Mouse (Mus musculus) myocyte (in vitro differentiated cells): Measurements from ENCODE around the gene Oas1a. TPM values are rescaled to one million over a fixed set of nuclear protein-coding genes. Genes with fewer than 3 reads are reported as not detected.
"Not testable (repeated sequence)": the region's sequence is repeated elsewhere in the genome, so short reads cannot be mapped to it uniquely, and the experiment has no call there.

ENCODE experiments used
- H3K27me3 ChIP-seq: one replicate; pipeline ENCODE4 v1.6.1; 2011; ENCODE audit not compliant: control insufficient read depth, insufficient read depth, insufficient read length
- H3K36me3 ChIP-seq: one replicate; pipeline ENCODE4 v1.6.1; 2011; ENCODE audit not compliant: control insufficient read depth, insufficient read depth
- H3K4me2 ChIP-seq: one replicate; pipeline ENCODE4 v1.6.1; 2011; ENCODE audit warnings: low read depth, control low read depth
- H3K4me3 ChIP-seq: one replicate; pipeline ENCODE4 v1.5.1; 2011; ENCODE audit warnings: mild to moderate bottlenecking, control low read depth, moderate library complexity
- H3K79me2 ChIP-seq: one replicate; pipeline ENCODE4 v1.6.1; 2011; ENCODE audit not compliant: control insufficient read depth, insufficient read depth
- H3ac ChIP-seq: one replicate; pipeline ENCODE4 v1.6.1; 2011; ENCODE audit not compliant: control insufficient read depth, insufficient read length
- CEBPB ChIP-seq: IDR thresholded peaks from 2 replicates; pipeline ENCODE4 v1.6.1; 2011; ENCODE audit warnings: mild to moderate bottlenecking, moderate library complexity; ENCODE audit not compliant: poor library complexity, insufficient read depth, severe bottlenecking
- E2F4 ChIP-seq: IDR thresholded peaks from one replicate; pipeline ENCODE4 v1.6.1; 2011; ENCODE audit warnings: mild to moderate bottlenecking, control low read depth, moderate library complexity; ENCODE audit not compliant: insufficient read depth
- MAX ChIP-seq: IDR thresholded peaks from one replicate; pipeline ENCODE4 v1.6.1; 2011; ENCODE audit warnings: low read depth, mild to moderate bottlenecking, control low read depth
- MYOD1 ChIP-seq, 3 experiments: IDR thresholded peaks; one replicate each; pipeline ENCODE4 v1.6.1; 2011; ENCODE audit warnings: control low read depth in 2 of 3, low read depth in 2 of 3, mild to moderate bottlenecking in 2 of 3, moderate library complexity in 1 of 3; ENCODE audit not compliant: insufficient read length in 2 of 3, control insufficient read depth in 1 of 3
- MYOG ChIP-seq, 3 experiments: IDR thresholded peaks; one replicate each; pipeline ENCODE4 v1.6.1; 2011; ENCODE audit warnings: control low read depth in 2 of 3, low read depth in 2 of 3, mild to moderate bottlenecking in 2 of 3; ENCODE audit not compliant: insufficient read length in 2 of 3, control insufficient read depth in 1 of 3, insufficient read depth in 1 of 3
- POLR2A ChIP-seq: IDR thresholded peaks from one replicate; pipeline ENCODE4 v1.6.1; 2011; ENCODE audit warnings: low read depth, mild to moderate bottlenecking, control low read depth, moderate library complexity; ENCODE audit not compliant: insufficient read length
- POLR2AphosphoS2 ChIP-seq: IDR thresholded peaks from one replicate; pipeline ENCODE4 v1.6.1; 2011; ENCODE audit warnings: low read depth, control low read depth; ENCODE audit not compliant: insufficient read length
- REST ChIP-seq: IDR thresholded peaks from one replicate; pipeline ENCODE4 v1.6.1; 2011; ENCODE audit warnings: mild to moderate bottlenecking, control low read depth, moderate library complexity; ENCODE audit not compliant: insufficient read depth, insufficient read length
- SRF ChIP-seq: IDR thresholded peaks from one replicate; pipeline ENCODE4 v1.6.1; 2011; ENCODE audit warnings: low read depth; ENCODE audit not compliant: control insufficient read depth, insufficient read length
- TCF12 ChIP-seq: IDR thresholded peaks from one replicate; pipeline ENCODE4 v1.6.1; 2011; ENCODE audit warnings: mild to moderate bottlenecking, control low read depth; ENCODE audit not compliant: poor library complexity, insufficient read depth, severe bottlenecking
- TCF3 ChIP-seq: IDR thresholded peaks from one replicate; pipeline ENCODE4 v1.6.1; 2011; ENCODE audit warnings: low read depth, control low read depth; ENCODE audit not compliant: insufficient read length
- USF1 ChIP-seq: IDR thresholded peaks from one replicate; pipeline ENCODE4 v1.6.1; 2011; ENCODE audit warnings: low read depth, mild to moderate bottlenecking, control low read depth, moderate library complexity
- polyA plus RNA-seq: library from polyadenylated mRNA; unstranded; fragments of >200 nt; fragmentation: generic; extraction: Trizol; gene quantifications from one replicate; pipeline ENCODE4 v1.2.1, GENCODE M21; 2012; ENCODE audit warnings: missing spikeins

The Oas1a gene
- polyA plus RNA-seq, 1 experiment: 0.06 TPM

DNA sequence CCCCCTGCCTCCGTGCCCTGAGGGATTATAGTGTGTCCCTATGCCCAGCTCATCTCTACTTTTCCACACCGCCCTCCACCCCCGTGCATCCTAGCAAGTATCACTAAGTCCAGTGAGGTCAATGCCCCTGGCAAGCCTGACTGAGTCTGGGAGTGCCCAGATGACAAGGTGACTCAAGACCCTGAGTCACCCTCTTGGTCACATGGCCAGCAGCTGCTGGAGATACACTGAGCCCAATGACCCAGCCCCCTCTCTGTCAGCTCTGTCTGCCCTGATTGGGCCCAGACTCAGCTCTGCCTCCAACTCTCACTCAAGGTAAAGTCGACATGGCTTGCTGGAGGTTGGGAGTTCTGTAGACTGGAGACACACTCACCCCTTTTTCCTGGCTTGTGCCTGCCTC lies 30.5 kb upstream of the Oas1a start:
- no peaks in the 10 kb centered on the region for H3K27me3 ChIP-seq
- no peak overlapping the region for H3K4me3 ChIP-seq
- no peak overlapping the region for H3K4me2 ChIP-seq
- TF ChIP-seq USF1: peak; percentile 55
- no peak for TF ChIP-seq CEBPB
- H3K79me2 ChIP-seq: no peaks in the 10 kb centered on the region
- H3ac ChIP-seq: no peak overlapping the region
- no peaks in the 10 kb centered on the region for H3K36me3 ChIP-seq

DNA sequence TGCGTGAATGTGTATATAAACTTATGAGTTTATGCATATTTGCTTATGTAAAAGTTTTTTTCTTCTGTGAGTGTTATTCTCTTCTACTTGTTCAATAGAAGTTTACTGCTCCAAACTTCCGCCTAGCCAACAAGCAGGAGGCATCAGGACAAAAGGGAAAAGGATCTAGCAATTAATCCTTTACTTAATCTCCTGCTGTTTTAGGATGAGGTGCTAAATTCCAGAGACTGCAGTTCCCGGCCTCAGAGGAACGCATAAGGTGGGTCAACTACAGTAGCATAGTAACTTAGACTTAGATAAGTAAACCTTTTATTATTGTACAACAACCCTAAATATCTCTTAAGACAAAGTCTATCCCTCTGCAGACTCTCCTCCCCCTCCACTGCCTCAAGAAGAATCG lies 26.6 kb upstream of the Oas1a start:
- H3K79me2 ChIP-seq: no peaks in the 10 kb centered on the region
- TF ChIP-seq REST: no peak
- no peak for TF ChIP-seq MYOG (IDR thresholded peaks at IDR 0.05; ENCODE audit: control insufficient read depth in 1 of 3, insufficient read depth in 1 of 3, insufficient read length in 2 of 3, low read depth in 2 of 3)
- no peaks in the 10 kb centered on the region for H3K36me3 ChIP-seq
- H3K27me3 ChIP-seq: no peaks in the 10 kb centered on the region
- no peak overlapping the region for H3K4me2 ChIP-seq
- H3ac ChIP-seq: no peak overlapping the region
- no peak overlapping the region for H3K4me3 ChIP-seq

DNA sequence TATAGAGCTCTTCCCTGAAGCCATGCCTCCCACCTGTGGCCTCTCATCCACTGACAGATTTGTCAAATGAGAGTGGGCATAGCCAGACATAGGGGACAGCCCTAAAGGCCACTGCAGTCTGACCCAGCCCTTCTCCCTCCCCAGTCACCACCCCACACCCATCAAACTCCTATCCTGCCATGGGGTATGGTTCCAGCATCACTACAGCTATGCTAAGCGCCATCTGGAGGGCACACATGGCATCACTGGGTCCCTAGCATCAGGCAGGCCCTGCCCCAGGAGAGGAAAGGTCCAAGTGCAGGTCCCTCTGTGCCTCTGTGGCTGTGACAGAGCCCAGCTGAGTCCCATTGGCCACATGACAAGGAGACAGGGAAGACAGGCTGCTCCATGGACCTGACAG lies 19.7 kb upstream of the Oas1a start:
- Histone ChIP-seq H3K79me2 (no peaks in the 10 kb centered on the region), H3ac (no peak overlapping the region), H3K27me3 (no peaks in the 10 kb centered on the region), H3K4me3 (no peak overlapping the region), H3K4me2 (no peak overlapping the region), H3K36me3 (no peaks in the 10 kb centered on the region)
- TF ChIP-seq TCF3 (no peak), SRF (no peak), CEBPB (no peak), MYOD1 (IDR thresholded peaks at IDR 0.05; ENCODE audit: control insufficient read depth in 1 of 3, insufficient read length in 2 of 3, low read depth in 2 of 3) (no peak), USF1 (no peak), POLR2AphosphoS2 (no peak), POLR2A (no peak), REST (no peak), MYOG (IDR thresholded peaks at IDR 0.05; ENCODE audit: control insufficient read depth in 1 of 3, insufficient read depth in 1 of 3, insufficient read length in 2 of 3, low read depth in 2 of 3) (no peak), TCF12 (no peak), MAX (no peak), E2F4 (no peak)

DNA sequence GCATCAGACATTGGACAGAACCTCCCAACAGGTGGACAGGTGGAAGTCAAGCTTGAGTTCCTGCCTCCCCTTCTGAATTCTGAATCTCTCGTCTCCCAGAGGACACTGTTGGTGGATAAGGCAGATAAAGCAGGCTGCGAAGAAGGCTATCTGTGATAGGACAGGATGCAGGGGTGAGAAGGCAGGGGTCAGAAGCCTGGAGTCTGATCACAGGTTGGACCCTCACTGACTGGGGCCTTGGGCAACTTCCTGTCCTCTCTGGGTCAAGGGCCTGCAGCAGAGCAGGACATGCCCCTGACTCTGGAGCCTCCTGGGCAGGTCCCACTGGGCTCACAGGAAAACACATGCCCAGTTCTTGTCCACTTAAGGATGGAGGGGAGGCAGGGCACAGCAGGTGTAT lies 19.0 kb upstream of the Oas1a start:
- not testable (repeated sequence) for H3K36me3 ChIP-seq, H3K4me2 ChIP-seq, H3K79me2 ChIP-seq, H3K27me3 ChIP-seq, H3K4me3 ChIP-seq, H3ac ChIP-seq

DNA sequence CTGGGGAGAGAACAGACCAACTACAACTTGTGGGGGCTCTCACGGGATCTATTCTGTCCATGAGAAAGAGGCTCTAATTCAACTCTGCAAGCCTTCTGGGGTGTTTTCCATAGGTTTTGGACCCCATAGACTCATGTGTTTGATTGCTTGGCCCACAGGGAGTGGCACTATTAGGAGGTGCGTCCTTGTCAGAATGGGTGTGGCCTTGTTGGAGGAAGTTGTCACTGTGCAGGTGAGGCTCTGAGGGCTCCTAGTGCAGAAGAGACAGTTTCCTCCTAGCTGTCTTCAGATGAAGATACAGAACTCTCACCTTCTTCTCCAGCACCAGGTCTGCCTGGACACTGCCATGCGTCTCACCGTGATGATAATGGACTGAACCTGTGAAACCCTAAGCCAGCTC lies 17.2 kb upstream of the Oas1a start:
- not testable (repeated sequence) for H3K36me3 ChIP-seq, H3K27me3 ChIP-seq, H3ac ChIP-seq, H3K4me3 ChIP-seq, H3K79me2 ChIP-seq, H3K4me2 ChIP-seq

DNA sequence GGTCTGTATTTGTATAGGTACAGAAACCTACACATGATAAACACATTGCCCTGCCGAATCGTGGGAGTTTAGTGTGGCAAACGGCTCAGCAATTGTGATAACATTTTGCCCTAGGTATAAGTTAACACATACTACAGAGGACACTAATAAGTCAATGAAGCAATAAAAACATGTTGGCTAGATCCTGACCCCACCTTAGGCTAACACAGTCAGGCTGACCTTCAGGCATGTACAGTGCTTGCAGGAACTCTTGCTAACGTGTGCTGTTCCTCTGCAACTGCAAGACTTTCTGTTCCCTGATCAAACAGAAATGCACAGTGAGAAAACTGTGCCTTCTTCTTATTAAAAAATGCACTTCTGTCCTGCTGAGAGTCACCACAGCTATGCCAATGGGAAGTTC lies 16.6 kb upstream of the Oas1a start:
- no peaks in the 10 kb centered on the region for H3K79me2 ChIP-seq
- H3K36me3 ChIP-seq: no peaks in the 10 kb centered on the region
- H3ac ChIP-seq: no peak overlapping the region
- H3K4me2 ChIP-seq: no peak overlapping the region
- H3K27me3 ChIP-seq: no peaks in the 10 kb centered on the region
- no peak overlapping the region for H3K4me3 ChIP-seq
- TF ChIP-seq MYOD1 (IDR thresholded peaks at IDR 0.05; ENCODE audit: control insufficient read depth in 1 of 3, insufficient read length in 2 of 3, low read depth in 2 of 3) (no peak), MAX (no peak), USF1 (no peak), CEBPB (no peak), MYOG (IDR thresholded peaks at IDR 0.05; ENCODE audit: control insufficient read depth in 1 of 3, insufficient read depth in 1 of 3, insufficient read length in 2 of 3, low read depth in 2 of 3) (no peak), TCF12 (no peak), POLR2A (no peak), REST (no peak), E2F4 (no peak), TCF3 (no peak), POLR2AphosphoS2 (no peak), SRF (no peak)
